Mouse (Mus musculus): ENCODE measurements around the gene Gm20388.

DNA sequence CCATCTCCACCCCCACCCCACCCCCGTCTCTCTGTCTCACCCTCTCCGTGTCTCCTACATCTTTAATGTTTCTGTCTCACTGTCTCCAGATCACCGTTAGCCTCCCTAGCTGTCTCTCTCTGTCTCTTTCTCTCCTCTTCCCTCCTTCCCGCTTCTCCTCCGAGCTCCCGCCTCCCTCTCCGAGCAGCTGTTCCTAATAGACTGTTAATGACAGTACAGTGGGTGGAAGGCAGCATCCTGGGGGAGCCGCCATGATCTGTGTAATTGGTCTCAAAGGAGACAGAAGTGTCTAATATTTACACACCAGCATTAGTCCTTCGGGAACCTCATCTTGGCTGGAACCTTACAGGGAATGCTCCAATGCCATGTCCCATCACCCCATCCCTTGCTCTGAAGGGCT, 373.6 kb downstream of the Gm20388 start:
- TF ChIP-seq CTCF (IDR thresholded peaks at IDR 0.05; ENCODE audit: insufficient read depth, low read depth, low read length) (no peak), POLR2A (IDR thresholded peaks at IDR 0.05; ENCODE audit: insufficient read depth, low read depth, low read length) (0 out of 2 replicates have a peak, but pooled peaks have one; percentile 17)

All from olfactory bulb, adult 2 months (tissue).